Mouse (Mus musculus): ENCODE measurements at regions not wholly inside any gene's neighbourhood (a gene's known extent, or its start where the extent isn't known, plus 50 kb on each side); places are given as distances from the start of the nearest gene placed in this dataset.

DNA sequence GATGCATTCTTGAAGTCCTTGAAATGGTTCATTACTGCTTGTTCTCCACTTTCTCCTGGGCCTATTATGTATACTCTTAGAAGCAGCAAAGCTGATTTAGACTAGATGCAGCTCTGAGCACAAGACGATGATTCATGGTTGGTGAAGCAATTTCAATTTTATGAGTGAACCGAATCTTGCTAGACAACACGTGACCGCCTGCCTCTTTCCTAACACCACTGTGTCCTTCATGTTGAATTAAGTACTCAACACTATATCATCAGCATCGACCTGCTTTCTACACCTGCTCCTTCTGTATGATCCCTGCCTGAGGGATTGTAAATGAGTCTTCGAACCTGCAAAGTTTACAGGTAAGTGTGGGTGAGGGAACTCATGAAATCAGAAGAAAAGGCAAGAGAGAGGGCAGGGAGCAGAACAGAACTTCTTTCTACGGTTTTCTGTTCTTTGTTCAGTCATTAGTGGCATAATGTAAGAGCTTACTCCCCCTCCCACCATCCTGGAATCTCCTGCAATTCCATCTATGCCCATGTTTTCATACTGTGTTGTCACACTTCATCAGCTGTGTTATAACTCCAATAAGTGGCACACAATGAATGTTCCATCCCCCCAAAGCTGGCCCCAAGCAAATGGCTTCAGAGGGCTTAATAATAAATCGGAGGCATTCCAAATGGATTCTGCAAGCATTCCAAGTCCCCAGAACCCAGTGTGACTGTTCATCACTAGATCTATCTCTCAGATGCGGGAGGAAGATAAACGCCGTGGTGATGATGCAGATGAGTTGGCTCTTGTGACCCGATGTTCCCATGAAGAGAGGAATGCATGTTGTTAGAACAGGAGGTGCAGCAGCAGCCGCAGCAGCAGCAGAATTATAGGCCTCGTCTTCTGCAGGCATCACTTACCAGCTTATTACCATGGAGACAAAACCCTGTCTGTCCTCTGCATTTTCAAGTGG lies 224.2 kb upstream of the Serp2 start:
- no peak for DNase-seq

GRCm38 (mm10) chr14:76778541-76779399 lies 222.1 kb upstream of the Serp2 start:
- peak; percentile 44 for DNase-seq

- no peak for DNase-seq
These were observed 218.8 kb upstream of the Serp2 start for GRCm38 (mm10) chr14:76775387-76775924.

DNA sequence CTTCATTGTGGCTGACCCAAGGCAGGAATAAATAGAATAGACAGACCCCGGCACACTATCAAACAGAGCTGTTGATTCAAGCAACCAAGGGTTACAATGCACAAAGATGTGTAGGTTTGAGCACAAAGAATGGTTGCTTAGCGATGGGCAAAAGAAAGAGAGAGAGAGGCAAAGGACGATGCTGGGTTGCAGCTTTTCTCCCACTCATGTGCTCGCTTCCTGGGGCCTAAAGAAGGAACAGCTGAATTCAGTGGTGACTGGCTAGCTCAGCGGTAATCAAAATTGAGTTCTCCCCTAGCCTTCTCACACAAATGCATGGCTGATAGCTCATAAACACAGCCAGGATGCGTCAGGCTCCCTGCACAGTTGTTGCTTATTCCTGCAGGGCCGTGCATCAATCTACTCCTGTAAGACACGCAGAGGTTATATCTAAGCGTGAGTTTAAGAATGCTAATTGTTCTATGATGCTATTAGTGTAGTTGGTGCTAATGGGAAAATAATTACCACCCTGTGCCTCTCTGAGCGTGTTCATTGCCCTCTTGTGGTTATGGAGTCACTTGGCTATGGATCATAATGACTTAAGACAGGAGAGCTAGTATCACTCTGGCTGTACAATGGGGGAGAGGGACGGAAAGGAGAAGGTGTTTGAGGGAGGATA lies 216.2 kb upstream of the Serp2 start:
- DNase-seq: no peak

- DNase-seq: no peak
These were observed 213.4 kb upstream of the Serp2 start for GRCm38 (mm10) chr14:76770106-76770505.

DNA sequence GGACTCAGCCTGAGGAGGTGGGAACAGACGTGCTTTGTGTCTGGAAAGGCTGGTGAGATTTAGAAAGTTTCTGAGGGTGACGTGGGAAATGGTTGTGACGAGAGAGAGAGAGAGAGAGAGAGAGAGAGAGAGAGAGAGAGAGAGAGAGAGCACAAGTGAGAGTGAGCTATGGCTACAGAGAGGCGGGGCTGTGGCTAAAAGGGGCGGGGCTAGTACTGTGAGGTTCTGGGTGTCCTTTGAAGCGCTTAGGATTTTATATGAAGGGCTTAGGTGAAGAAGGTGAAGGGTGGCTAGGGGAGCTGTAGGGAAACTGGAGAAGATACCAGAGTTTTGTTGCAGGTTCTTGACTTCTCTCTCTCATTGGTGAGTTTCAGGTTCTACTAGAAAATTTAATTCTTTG lies 210.6 kb upstream of the Serp2 start:
- DNase-seq: no peak

DNA sequence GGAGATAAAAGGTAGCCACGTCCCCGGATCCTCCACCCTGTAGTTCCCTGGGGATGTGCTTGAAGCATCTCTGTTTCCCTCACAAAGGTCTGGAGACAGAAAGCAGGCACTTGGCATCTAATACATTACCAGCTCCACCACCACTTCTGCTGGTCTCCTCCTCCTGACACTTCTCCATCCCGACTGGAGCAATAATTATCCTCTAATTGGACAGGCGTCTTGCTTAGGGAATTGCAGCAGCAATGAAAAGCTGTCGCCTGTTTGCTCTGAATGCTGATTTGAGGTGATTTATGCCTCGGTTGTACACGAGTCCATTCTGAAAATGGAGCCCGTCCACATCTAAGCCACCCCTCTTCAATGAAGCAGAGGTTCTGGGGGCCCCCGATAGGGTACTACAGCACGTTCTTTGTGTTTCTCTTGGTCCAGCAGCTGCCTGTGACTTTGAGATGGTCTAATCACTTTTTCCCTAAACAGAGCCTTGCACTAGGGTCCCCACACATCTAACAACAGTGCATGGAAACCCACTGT lies 209.6 kb upstream of the Serp2 start:
- DNase-seq: no peak

- no peak for DNase-seq
These were observed 208.4 kb upstream of the Serp2 start for GRCm38 (mm10) chr14:76765094-76765504.

DNA sequence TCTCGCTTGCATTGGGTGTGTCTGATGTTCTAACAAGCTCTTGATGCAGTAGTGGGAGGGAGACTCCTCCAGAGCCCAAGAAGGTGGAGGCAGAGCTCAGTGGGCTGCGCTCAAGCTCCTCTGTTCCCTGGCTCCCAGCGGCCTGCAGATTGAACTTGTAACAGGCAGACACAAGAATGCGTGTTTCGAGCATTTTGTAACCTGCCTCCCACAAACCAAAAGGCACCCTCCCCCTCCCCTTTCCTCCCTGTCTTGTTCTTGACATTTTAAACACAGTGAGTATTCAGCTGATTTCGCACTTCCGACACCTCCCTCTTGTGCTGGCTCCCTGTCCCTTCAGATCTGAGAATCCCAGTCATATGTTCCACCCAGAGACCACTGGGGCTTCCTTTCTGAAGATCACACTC lies 207.7 kb upstream of the Serp2 start:
- DNase-seq: no peak

- DNase-seq: no peak
These were observed 206.8 kb upstream of the Serp2 start for GRCm38 (mm10) chr14:76763539-76763938.

DNA sequence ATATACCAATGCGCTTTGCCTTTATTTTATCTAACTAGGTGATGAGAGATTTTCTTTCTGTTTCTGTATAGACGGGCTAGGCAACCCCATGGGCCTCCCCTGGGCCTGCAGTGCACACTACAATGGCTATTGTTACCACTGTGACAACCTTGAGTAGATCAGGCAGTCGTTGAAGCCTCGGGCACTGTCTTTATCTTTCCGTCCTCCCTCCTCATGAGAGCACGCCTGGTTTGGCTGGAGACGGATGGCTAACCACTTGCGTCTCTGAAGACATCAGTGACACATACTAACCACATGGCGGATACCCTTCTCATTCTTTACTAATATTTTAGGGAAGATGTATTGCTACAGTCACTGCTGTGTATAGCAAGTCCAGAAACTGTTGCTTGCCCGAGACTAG lies 206.1 kb upstream of the Serp2 start:
- DNase-seq: no peak

DNA sequence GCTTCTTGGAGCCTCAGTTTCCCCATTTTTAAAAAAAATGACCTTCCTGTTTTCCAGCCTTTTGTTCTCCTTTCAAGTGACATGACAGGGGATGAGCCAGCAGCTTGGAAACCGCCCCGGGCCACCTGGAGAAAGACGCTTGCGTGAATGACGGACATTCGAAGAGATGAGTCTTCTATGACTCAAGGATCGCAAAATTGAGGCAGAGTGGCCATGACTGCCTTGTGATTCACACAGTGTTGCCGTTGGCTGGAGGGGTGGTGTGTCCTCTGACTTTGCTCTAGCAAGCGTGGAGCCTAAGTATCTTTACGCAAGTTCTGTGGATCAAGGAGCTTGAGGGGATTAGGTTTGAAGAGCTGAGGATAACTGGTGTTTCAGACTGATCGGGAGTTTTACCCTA lies 205.0 kb upstream of the Serp2 start:
- no peak for DNase-seq

DNA sequence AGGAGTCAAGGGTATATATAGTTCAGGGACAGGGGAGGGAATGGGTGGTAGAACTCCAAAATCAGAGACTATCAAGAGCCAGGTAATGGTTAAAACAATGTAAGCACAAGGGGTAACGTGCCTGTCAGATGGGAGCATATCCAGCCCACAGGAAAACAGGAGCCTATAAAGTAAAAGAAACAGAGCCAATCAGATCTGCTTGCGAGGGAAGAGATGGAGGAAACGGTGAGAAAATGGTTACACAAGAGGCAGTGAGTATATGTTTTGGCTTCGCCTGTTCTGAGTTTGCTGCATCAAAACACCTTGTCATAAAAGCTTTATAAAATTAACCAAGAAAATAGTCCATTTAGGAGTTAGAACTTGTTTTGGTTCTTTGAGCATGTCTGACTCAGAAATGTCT lies 204.6 kb upstream of the Serp2 start:
- no peak for DNase-seq

DNA sequence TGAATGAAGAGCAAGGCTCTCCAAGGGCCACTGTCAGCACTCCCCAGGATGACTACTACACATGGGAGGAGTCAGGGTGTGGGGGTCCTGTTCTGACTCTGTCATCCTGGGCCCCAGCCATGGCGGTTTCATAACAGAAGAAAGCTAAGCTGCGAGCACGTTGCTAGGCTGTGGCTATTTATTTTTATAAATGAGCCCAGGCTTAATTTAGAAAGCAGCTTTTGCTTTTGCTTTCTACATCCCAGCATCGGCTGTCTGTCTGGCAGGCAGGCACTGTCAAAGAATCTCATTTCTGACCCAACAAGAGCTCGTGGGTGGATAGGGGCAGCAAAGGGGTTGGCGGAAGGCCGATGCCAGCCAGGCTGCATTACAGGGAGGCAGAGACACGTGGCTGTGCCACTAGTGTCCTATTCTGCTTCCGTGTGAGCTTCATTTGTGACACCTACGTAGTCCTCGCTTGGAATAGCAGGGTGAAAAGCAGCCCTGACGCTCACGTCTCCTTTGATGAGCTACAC lies 203.9 kb upstream of the Serp2 start:
- peak; percentile 59 for DNase-seq

GRCm38 (mm10) chr14:76759377-76759776 lies 202.7 kb upstream of the Serp2 start:
- DNase-seq: no peak

DNA sequence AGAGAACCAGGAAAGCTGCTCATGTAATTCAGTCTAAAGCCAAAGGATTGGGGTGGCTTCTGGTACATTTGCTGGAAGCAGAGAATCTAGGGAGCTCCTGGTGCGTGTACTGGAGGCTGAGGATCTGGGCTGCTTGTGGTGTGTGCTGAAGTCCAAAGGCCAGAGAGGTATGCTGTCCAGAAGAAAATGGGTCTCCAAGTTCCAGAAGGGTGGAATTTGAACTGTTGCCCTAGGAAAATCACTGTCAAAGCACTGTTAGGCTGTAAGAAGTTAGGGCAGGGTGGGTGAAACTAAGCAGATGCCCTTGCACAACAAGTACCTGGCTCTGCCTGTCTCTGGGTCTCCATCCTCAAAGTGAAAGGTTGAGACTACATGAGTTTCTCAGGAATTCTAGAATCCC lies 201.9 kb upstream of the Serp2 start:
- peak; percentile 83 for DNase-seq

DNA sequence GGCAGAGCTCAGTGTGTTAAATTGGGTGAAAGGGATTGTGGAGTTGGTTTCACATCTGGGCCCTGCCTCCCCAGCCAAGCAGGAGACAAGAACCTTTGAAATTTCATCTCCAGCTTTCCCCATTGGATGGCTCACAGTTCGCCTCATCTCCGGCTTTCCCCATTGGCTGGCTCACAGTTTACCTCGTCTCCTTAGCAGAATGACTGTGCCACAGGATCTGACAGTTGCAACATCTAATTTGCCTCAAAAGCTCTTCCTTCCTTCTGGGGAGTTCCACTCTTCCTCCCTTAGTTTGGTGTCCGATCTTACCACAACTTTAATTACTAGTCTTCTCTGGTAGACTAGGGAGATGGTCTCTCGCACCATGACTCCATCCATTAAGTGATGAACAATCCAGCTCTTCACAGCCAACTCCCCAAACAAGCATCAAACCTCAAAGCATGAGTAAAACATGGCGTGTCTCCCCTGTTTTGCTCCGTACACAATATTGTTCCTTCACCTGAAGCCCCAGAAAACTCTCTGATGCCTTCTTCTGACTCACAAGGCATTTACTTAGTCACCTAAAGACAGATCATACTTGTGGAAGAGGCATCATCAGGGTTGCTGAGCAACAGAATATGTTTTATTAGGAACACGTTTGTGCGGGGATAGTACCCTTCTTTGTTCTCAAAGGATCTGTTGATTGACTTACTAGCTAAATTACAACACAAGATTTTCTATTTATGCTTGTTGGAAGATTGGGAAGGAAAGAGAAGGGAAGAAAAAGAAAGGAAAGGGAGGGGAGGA lies 199.1 kb upstream of the Serp2 start:
- DNase-seq: no peak

- no peak for DNase-seq
These were observed 197.0 kb upstream of the Serp2 start for GRCm38 (mm10) chr14:76753734-76754133.

- DNase-seq: no peak
These were observed 192.5 kb upstream of the Serp2 start for GRCm38 (mm10) chr14:76749178-76749577.

- no peak for DNase-seq
These were observed 192.0 kb upstream of the Serp2 start for GRCm38 (mm10) chr14:76748711-76749110.

DNA sequence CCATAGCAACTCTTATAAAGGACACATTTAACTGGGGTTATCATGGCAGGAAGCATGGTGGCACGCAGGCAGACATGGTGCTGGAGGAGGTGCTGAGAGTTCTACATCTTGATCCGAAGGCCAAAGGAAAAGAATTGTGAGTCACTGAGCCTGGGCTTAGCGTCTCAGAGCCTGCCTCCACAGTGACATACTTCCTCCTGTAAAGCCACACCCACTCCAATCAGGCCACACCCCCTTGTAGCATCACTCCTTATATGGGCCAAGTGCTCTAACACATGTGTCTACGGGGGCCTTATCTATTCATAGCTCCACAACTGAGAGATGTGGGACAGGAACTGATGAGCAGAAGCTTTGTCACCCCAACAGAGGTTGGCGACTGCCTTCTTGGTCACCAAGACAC lies 191.1 kb upstream of the Serp2 start:
- DNase-seq: no peak

GRCm38 (mm10) chr14:76746282-76746681 lies 189.6 kb upstream of the Serp2 start:
- no peak for DNase-seq
